28 mouse cellular contexts compared by ENCODE assay signal in genomic region chr7:141039386-141040107, GRCm38 (mm10). TPM values are rescaled to one million over a fixed set of nuclear protein-coding genes. Genes with fewer than 3 reads are reported as not detected.
"Had no signal": no experiment of that assay in that cellular context is flagged by ENCODE, and none has a peak within 500 bp of the region (broad histone marks: within the 10 kb centered on the region; RNA-seq: fewer than 3 reads in every experiment).

No protein-coding gene starts in this region.

- H3K27me3 ChIP-seq: lung, embryonic 15.5 days; megakaryocyte, embryonic 14.5 days; midbrain, embryonic 12.5 days; neural tube, embryonic 12.5 days had no signal

- H3K4me3 ChIP-seq: lung, embryonic 15.5 days; megakaryocyte, embryonic 14.5 days; midbrain, embryonic 12.5 days; neural tube, embryonic 12.5 days had no signal

- H3K9ac ChIP-seq: lung, embryonic 15.5 days; midbrain, embryonic 12.5 days; neural tube, embryonic 12.5 days had no signal

- H3K36me3 ChIP-seq: lung, embryonic 15.5 days; midbrain, embryonic 12.5 days; neural tube, embryonic 12.5 days had no signal

- H3K27ac ChIP-seq: macrophage; neural tube, embryonic 12.5 days had no signal

- ATAC-seq: lung, postnatal 0 days had no signal

- H3K9me3 ChIP-seq: lung, embryonic 15.5 days; midbrain, embryonic 12.5 days; neural tube, embryonic 12.5 days had no signal

- H3K4me2 ChIP-seq: lung, embryonic 15.5 days; midbrain, embryonic 12.5 days; neural tube, embryonic 12.5 days had no signal

- DNase-seq: lung, adult 2 months; lung, postnatal 14 days; lung, postnatal 36 days; midbrain, embryonic 14.5 days; retina, postnatal 1 day; right cerebral cortex, adult 18-20 months; right cerebral cortex, postnatal 25 days; right cerebral cortex, postnatal 4 days; spleen, adult 18-20 months; thymus, adult 18-20 months; thymus, postnatal 14 days; thymus, postnatal 36 days had no signal

RNA-seq across cellular contexts. Expression of gene Gm17387, which starts 10.6 kb away (rescaled TPM):
- total RNA-seq: megakaryocyte progenitor cell, adult 5-6 weeks; midbrain, postnatal 0 days; monocyte, adult 5-6 weeks; neutrophil, adult 5-6 weeks had no signal
- polyA plus RNA-seq: liver, embryonic 16.5 days; lung, adult 2 months; lung, embryonic 15.5 days; lung, postnatal 0 days; macrophage; midbrain, embryonic 12.5 days; midbrain, embryonic 14.5 days; midbrain, postnatal 0 days; neural tube, embryonic 12.5 days; neural tube, embryonic 14.5 days; small intestine, adult 2 months; stomach, embryonic 14.5 days; stomach, embryonic 16.5 days; thymus, postnatal 0 days had no signal

RNA-seq across cellular contexts. Expression of gene B4galnt4, which starts 21.4 kb away (rescaled TPM):
- total RNA-seq: neutrophil, adult 5-6 weeks had no signal
- polyA plus RNA-seq: macrophage had no signal

RNA-seq across cellular contexts. Expression of gene Ifitm6, which starts 21.8 kb away (rescaled TPM):
- polyA plus RNA-seq: stomach, embryonic 14.5 days had no signal

RNA-seq across cellular contexts. Expression of gene Pkp3, which starts 38.5 kb away (rescaled TPM):
- polyA plus RNA-seq: macrophage; midbrain, embryonic 14.5 days; midbrain, postnatal 0 days; neural tube, embryonic 14.5 days had no signal
